Mouse (Mus musculus) C2C12 (cell line): ENCODE measurements at regions not wholly inside any gene's neighbourhood (a gene's known extent, or its start where the extent isn't known, plus 50 kb on each side); places are given as distances from the start of the nearest gene placed in this dataset.

Source experiments
- H3K27me3 ChIP-seq: one replicate; pipeline ENCODE4 v1.6.1; 2011; ENCODE audit not compliant: control insufficient read depth, insufficient read depth, insufficient read length
- H3K36me3 ChIP-seq: one replicate; pipeline ENCODE4 v1.6.1; 2011; ENCODE audit not compliant: control insufficient read depth, insufficient read depth
- H3K4me3 ChIP-seq: one replicate; pipeline ENCODE4 v1.5.1; 2011; ENCODE audit warnings: mild to moderate bottlenecking, control low read depth; ENCODE audit not compliant: poor library complexity, insufficient read depth, severe bottlenecking
- H3K79me2 ChIP-seq: one replicate; pipeline ENCODE4 v1.6.1; 2011; ENCODE audit not compliant: control insufficient read depth, insufficient read depth
- H3K79me3 ChIP-seq: one replicate; pipeline ENCODE4 v1.6.1; 2011; ENCODE audit warnings: low read depth, control low read depth
- H3ac ChIP-seq: one replicate; pipeline ENCODE3; 2011; ENCODE audit warnings: low read depth; ENCODE audit not compliant: control insufficient read depth, insufficient read length
- CEBPB ChIP-seq: IDR thresholded peaks from one replicate; pipeline ENCODE4 v1.6.1; 2011; ENCODE audit warnings: low read depth, mild to moderate bottlenecking, control low read depth, moderate library complexity
- CTCF ChIP-seq: IDR thresholded peaks from one replicate; pipeline ENCODE4 v1.5.1; 2011; ENCODE audit not compliant: control insufficient read depth, insufficient read depth, insufficient read length
- FOSL1 ChIP-seq: IDR thresholded peaks from one replicate; pipeline ENCODE4 v1.8.0; 2011; ENCODE audit warnings: mild to moderate bottlenecking, low read length; ENCODE audit not compliant: poor library complexity, insufficient read depth, severe bottlenecking
- MAX ChIP-seq: IDR thresholded peaks from one replicate; pipeline ENCODE4 v1.6.1; 2011; ENCODE audit warnings: mild to moderate bottlenecking, control low read depth
- MYOD1 ChIP-seq: IDR thresholded peaks from one replicate; pipeline ENCODE4 v1.6.1; 2011; ENCODE audit warnings: low read depth; ENCODE audit not compliant: control insufficient read depth, insufficient read length
- MYOG ChIP-seq: IDR thresholded peaks from one replicate; pipeline ENCODE4 v1.6.1; 2011; ENCODE audit not compliant: control insufficient read depth, insufficient read length; ENCODE audit errors: extremely low read depth
- USF1 ChIP-seq: IDR thresholded peaks from one replicate; pipeline ENCODE4 v1.6.1; 2011; ENCODE audit warnings: low read depth, mild to moderate bottlenecking, control low read depth, moderate library complexity

DNA sequence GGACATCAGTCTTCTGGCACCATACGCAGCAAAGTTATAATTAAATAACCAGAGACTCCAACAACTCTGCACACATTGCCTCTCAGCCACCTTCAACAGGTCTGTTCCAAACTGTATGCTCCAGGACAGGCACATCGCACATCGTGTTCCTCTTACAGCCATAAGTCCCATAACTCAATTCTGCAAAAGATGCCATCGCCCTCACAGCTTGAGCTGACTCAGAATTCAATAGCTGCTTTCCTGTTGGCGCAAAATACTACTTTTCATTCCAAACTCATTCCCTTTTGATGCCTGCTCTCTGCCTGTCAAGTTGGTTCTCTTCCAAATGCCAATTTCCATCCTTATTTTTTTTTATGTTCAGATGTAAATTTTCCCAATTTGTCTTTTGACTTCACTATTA lies 761.0 kb downstream of the Slitrk1 start:
- no peaks in the 10 kb centered on the region for H3K79me3 ChIP-seq
- H3K27me3 ChIP-seq = no peaks in the 10 kb centered on the region
- no peak for TF ChIP-seq MYOG
- TF ChIP-seq USF1 = no peak
- no peak for TF ChIP-seq MYOD1
- no peaks in the 10 kb centered on the region for H3K79me2 ChIP-seq
- no peak overlapping the region for H3K4me3 ChIP-seq
- H3ac ChIP-seq = no peak overlapping the region
- no peaks in the 10 kb centered on the region for H3K36me3 ChIP-seq

DNA sequence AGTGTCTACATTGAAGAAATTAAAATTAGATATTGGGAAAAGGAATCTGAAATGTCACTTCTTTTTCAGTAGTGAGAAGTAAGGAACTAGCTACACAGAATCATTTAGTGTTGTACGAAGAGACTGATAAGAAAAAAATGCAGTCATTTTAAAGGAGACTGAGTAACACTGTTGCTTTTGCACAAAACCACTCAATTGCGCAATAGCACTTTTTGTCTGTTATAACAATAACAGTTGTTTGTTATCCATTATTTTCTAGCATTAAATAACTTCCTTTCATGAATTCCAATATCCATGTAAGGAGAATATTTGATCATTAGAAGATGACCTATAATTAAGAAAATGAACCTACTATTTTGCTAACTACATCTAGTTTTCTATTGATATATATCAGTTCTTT lies 790.8 kb downstream of the Slitrk1 start:
- H3K4me3 ChIP-seq = no peak overlapping the region
- H3K79me2 ChIP-seq = no peaks in the 10 kb centered on the region
- H3K27me3 ChIP-seq = no peaks in the 10 kb centered on the region
- TF ChIP-seq CTCF = no peak
- peak; percentile 92 for TF ChIP-seq CEBPB
- no peaks in the 10 kb centered on the region for H3K79me3 ChIP-seq
- no peak overlapping the region for H3ac ChIP-seq
- H3K36me3 ChIP-seq = no peaks in the 10 kb centered on the region

DNA sequence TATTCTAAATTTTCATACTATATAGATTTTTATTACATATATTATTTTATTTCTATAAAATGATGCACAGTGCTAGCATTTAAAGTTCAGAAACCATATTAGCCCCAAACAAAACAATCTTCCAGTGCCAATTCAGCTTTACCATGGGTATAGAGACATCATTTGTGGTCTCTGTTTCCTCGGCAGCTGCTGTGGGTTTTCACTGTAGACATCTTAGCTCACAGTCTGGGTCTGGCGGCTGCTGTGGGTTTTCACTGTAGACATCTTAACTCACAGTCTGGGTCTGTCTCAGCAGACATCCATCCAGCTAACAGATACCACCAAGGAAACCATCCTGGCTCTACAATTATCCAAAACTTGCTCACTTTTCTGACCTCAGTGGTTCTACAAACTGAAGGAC lies 808.9 kb downstream of the Slitrk1 start:
- no peak overlapping the region for H3ac ChIP-seq
- no peak overlapping the region for H3K4me3 ChIP-seq
- no peaks in the 10 kb centered on the region for H3K79me2 ChIP-seq
- no peaks in the 10 kb centered on the region for H3K79me3 ChIP-seq
- no peaks in the 10 kb centered on the region for H3K27me3 ChIP-seq
- no peaks in the 10 kb centered on the region for H3K36me3 ChIP-seq
- TF ChIP-seq CTCF (no peak), MYOD1 (peak; percentile 89)

DNA sequence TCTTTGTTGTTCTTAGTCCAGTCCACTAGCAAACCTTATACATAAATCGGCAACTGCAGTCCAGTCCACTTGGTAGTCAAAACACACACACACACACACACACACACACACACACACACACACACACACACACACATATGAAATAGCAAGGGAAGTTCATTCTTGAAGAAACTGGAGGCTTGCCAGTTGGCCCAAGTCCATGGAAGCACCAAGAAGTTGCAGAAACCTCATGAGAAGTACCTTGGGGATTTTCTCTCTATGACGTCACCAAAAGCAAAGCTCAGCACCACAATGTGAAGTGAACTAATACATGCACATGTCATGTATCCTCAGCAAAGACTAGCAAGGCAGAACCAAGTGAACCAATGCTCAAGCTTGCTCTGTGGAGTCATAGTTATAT lies 823.0 kb downstream of the Slitrk1 start:
- H3K4me3 ChIP-seq = no peak overlapping the region
- no peak for TF ChIP-seq MAX
- TF ChIP-seq USF1 = no peak
- no peak for TF ChIP-seq MYOG
- TF ChIP-seq CTCF = no peak
- no peak for TF ChIP-seq MYOD1
- TF ChIP-seq CEBPB = no peak
- TF ChIP-seq FOSL1 = no peak
- H3K36me3 ChIP-seq = no peaks in the 10 kb centered on the region
- H3K27me3 ChIP-seq = no peaks in the 10 kb centered on the region
- no peaks in the 10 kb centered on the region for H3K79me3 ChIP-seq
- no peak overlapping the region for H3ac ChIP-seq
- no peaks in the 10 kb centered on the region for H3K79me2 ChIP-seq

DNA sequence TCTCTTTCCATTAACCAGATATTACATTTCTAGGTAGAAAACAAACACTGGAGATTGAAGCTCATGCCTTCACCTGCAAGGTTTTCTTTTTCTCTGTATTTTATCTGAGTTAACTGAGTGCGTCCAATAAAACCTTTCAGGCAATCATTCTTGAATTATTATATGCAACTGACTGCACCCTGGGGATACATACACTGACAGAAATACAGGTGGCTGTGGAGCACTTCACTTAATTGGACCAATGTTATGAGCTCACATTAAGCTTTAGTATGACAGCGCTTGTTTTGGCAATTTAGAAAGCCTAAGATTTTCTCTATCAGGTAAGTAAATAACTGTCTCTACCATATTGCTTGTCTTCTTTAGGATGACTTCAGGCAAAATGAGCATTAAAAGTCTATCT lies 864.0 kb downstream of the Slitrk1 start:
- H3K79me2 ChIP-seq = no peaks in the 10 kb centered on the region
- no peaks in the 10 kb centered on the region for H3K27me3 ChIP-seq
- no peak overlapping the region for H3ac ChIP-seq
- H3K4me3 ChIP-seq = no peak overlapping the region
- no peaks in the 10 kb centered on the region for H3K36me3 ChIP-seq
- H3K79me3 ChIP-seq = no peaks in the 10 kb centered on the region
- TF ChIP-seq MYOG (no peak), USF1 (no peak), CTCF (no peak), CEBPB (no peak), MAX (no peak), FOSL1 (no peak)

DNA sequence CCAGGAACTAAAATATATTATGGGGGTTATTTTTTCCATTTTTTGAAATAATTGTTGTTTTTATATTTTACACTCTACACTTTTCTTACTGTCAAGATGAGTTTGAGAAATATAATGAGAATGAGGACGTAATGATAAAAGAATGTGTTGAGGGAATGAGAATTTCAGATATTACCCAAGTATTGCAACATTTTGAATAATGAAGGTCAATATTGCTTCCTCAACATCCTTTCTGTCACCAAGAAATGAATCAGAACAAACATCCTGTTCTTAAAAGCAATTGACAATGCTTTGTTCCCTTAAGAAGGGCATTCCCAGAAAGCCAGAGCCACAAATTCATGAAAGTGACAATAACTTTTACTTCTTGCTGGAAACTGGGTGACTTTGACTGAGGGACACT lies 878.0 kb downstream of the Slitrk1 start:
- no peak for TF ChIP-seq FOSL1
- TF ChIP-seq MYOG = no peak
- TF ChIP-seq USF1 = no peak
- peak; percentile 91 for TF ChIP-seq CEBPB
- no peak for TF ChIP-seq MYOD1
- no peak for TF ChIP-seq CTCF
- no peak for TF ChIP-seq MAX
- no peak overlapping the region for H3ac ChIP-seq
- H3K4me3 ChIP-seq = no peak overlapping the region
- no peaks in the 10 kb centered on the region for H3K27me3 ChIP-seq
- H3K79me3 ChIP-seq = no peaks in the 10 kb centered on the region
- H3K79me2 ChIP-seq = no peaks in the 10 kb centered on the region
- no peaks in the 10 kb centered on the region for H3K36me3 ChIP-seq

DNA sequence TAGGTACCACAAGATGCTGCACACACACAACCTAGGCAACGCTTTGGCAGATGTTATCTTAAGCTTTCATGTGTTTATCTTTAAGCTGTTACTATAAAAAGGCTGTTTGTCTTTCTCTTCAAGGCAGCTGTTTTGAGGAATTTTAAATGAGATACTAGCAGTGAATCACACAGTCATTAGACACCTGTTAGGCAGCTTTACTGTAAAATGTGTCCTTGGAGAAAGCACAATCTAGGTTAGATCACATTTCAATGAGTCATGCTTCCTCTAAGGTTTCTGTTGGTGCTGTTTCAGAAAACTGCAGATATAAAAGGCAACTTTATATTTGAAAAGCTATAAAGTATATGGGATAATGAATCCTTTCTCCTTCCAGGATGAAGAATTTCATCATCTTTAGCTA lies 879.8 kb downstream of the Slitrk1 start:
- Histone ChIP-seq H3K4me3 (no peak overlapping the region), H3K79me3 (no peaks in the 10 kb centered on the region), H3K36me3 (no peaks in the 10 kb centered on the region), H3ac (no peak overlapping the region), H3K79me2 (no peaks in the 10 kb centered on the region), H3K27me3 (no peaks in the 10 kb centered on the region)
- TF ChIP-seq MYOD1 (peak; percentile 89), FOSL1 (peak; percentile 83), CEBPB (no peak)
